9 mouse cellular contexts compared by ENCODE assay signal in genomic region chrX:159650130-159650678, GRCm38 (mm10). TPM values are rescaled to one million over a fixed set of nuclear protein-coding genes. Genes with fewer than 3 reads are reported as not detected.
DNase-seq lines count a peak whose midpoint lies in the region; ATAC-seq and TF ChIP-seq lines count a peak whose summit lies in the region.
"Had no signal": no experiment of that assay in that cellular context is flagged by ENCODE, and none has a peak within 500 bp of the region (broad histone marks: within the 10 kb centered on the region; RNA-seq: fewer than 3 reads in every experiment).

No protein-coding gene starts in this region.

- no peak overlapping the region for H3K9ac ChIP-seq in stomach, embryonic 16.5 days (ENCODE audit: low read length)
- no peak overlapping the region for H3K9ac ChIP-seq in stomach, postnatal 0 days (ENCODE audit: low read length)
- no peak overlapping the region for H3K9ac ChIP-seq in lung, embryonic 14.5 days
- H3K9ac ChIP-seq: limb, embryonic 15.5 days had no signal

- H3K27ac ChIP-seq in stomach, embryonic 16.5 days (ENCODE audit: low read length): 0 out of 2 replicates have a peak overlapping the region, but pooled peaks have one; percentile 33
- H3K27ac ChIP-seq in stomach, postnatal 0 days (replicated peaks): no peak overlapping the region
- H3K27ac ChIP-seq in lung, embryonic 14.5 days (ENCODE audit: low read depth): no peak overlapping the region
- H3K27ac ChIP-seq: limb, embryonic 15.5 days had no signal

- no peak for ATAC-seq in stomach, embryonic 16.5 days (ENCODE audit: insufficient read depth, low FRiP score)
- ATAC-seq in stomach, postnatal 0 days (ENCODE audit: low FRiP score, low TSS enrichment): no peak
- peak; percentile 84; the same call in 1 of the 2 replicates for ATAC-seq in lung, embryonic 14.5 days (ENCODE audit: insufficient read depth)

- peaks cover 3% of the 10 kb centered on the region; the same call in 1 of the 2 replicates for H3K27me3 ChIP-seq in stomach, embryonic 16.5 days (ENCODE audit: control insufficient read depth, insufficient read depth, low read length)
- H3K27me3 ChIP-seq in stomach, postnatal 0 days (ENCODE audit: control insufficient read depth, insufficient read depth, low read length): no peaks in the 10 kb centered on the region
- H3K27me3 ChIP-seq in lung, embryonic 14.5 days (ENCODE audit: insufficient read depth, low read length): no peaks in the 10 kb centered on the region
- H3K27me3 ChIP-seq: limb, embryonic 15.5 days had no signal

- no peak for TF ChIP-seq CTCF in stomach, postnatal 0 days (IDR thresholded peaks at IDR 0.05; ENCODE audit: low read depth)
- no peak for TF ChIP-seq CTCF in lung, embryonic 14.5 days (IDR thresholded peaks at IDR 0.05; ENCODE audit: low read depth)

- H3K4me2 ChIP-seq in stomach, embryonic 16.5 days (ENCODE audit: low read depth, low read length): no peak overlapping the region
- H3K4me2 ChIP-seq in stomach, postnatal 0 days (replicated peaks; ENCODE audit: low read depth): no peak overlapping the region
- H3K4me2 ChIP-seq in lung, embryonic 14.5 days: no peak overlapping the region; the same call in 1 of the 2 replicates
- H3K4me2 ChIP-seq: limb, embryonic 15.5 days had no signal

- DNase-seq in stomach, postnatal 0 days (ENCODE audit: low spot score): no peak
- DNase-seq in heart, postnatal 10 days: peak; percentile 26 to 29
- DNase-seq in lung, embryonic 14.5 days: peak; percentile 44
- DNase-seq in spleen, postnatal 36 days (ENCODE audit: low spot score in 2 of 2): peak; percentile 80 to 83
- no peak for DNase-seq in ovary, postnatal 36 days (ENCODE audit: low spot score)
- no peak for DNase-seq in left cerebral cortex, adult 18-20 months (ENCODE audit: low spot score in 2 of 2)
- DNase-seq in embryo, embryonic 10 days (ENCODE audit: low spot score): no peak

- H3K36me3 ChIP-seq in stomach, embryonic 16.5 days (ENCODE audit: control insufficient read depth, insufficient read depth, low read length): no peaks in the 10 kb centered on the region
- H3K36me3 ChIP-seq in stomach, postnatal 0 days (ENCODE audit: control insufficient read depth, insufficient read depth, low read length): no peaks in the 10 kb centered on the region
- H3K36me3 ChIP-seq in lung, embryonic 14.5 days (ENCODE audit: insufficient read depth): no peaks in the 10 kb centered on the region
- H3K36me3 ChIP-seq: limb, embryonic 15.5 days had no signal

- H3K4me3 ChIP-seq in stomach, embryonic 16.5 days (replicated peaks; ENCODE audit: low read length): no peak overlapping the region
- H3K4me3 ChIP-seq in stomach, postnatal 0 days (ENCODE audit: low read depth, low read length): no peak overlapping the region
- H3K4me3 ChIP-seq in lung, embryonic 14.5 days (ENCODE audit: low read depth, low read length): no peak overlapping the region
- H3K4me3 ChIP-seq: limb, embryonic 15.5 days had no signal

- H3K9me3 ChIP-seq in stomach, embryonic 16.5 days (replicated peaks; ENCODE audit: control insufficient read depth, low read length): no peaks in the 10 kb centered on the region
- H3K9me3 ChIP-seq in stomach, postnatal 0 days (ENCODE audit: control insufficient read depth, low read length): no peaks in the 10 kb centered on the region
- H3K9me3 ChIP-seq in lung, embryonic 14.5 days (ENCODE audit: low read depth, low read length): no peaks in the 10 kb centered on the region
- H3K9me3 ChIP-seq: limb, embryonic 15.5 days had no signal

- 50% methylated on average over 11 of the region's 11 CpGs for WGBS in stomach, embryonic 16.5 days
- 66% methylated on average over 11 of the region's 11 CpGs for WGBS in stomach, postnatal 0 days
- 45% methylated on average over 11 of the region's 11 CpGs for WGBS in lung, embryonic 14.5 days

- no peak for TF ChIP-seq EP300 in stomach, postnatal 0 days (optimal IDR thresholded peaks at IDR 0.05)

- H3K4me1 ChIP-seq in stomach, embryonic 16.5 days (ENCODE audit: control insufficient read depth, insufficient read depth, low read length): no peaks in the 10 kb centered on the region
- H3K4me1 ChIP-seq in stomach, postnatal 0 days (replicated peaks; ENCODE audit: control insufficient read depth, insufficient read depth): no peaks in the 10 kb centered on the region
- H3K4me1 ChIP-seq in lung, embryonic 14.5 days (ENCODE audit: insufficient read depth): no peaks in the 10 kb centered on the region
- H3K4me1 ChIP-seq: limb, embryonic 15.5 days had no signal

- intact Hi-C loops in heart, postnatal 10 days (cut with DNase I): no loop called here

RNA-seq across cellular contexts. Expression of gene Sh3kbp1, which starts 23.1 kb away (rescaled TPM):
- 23.3 and 29.6 TPM in 2 replicates for polyA plus RNA-seq in stomach, embryonic 16.5 days (2015; fragmentation: Nextera tagmentation; extraction: Ambion mirVana)
- 11.0 and 13.3 TPM in 2 replicates for polyA plus RNA-seq in stomach, postnatal 0 days (2015; fragmentation: Nextera tagmentation; extraction: Ambion mirVana)
- total RNA-seq in heart, postnatal 10 days (2021): 100 to 1,000 TPM; 214 to 218 TPM
- 41.5 and 42.5 TPM in 2 replicates for polyA plus RNA-seq in lung, embryonic 14.5 days (2014; fragmentation: Nextera tagmentation; extraction: Ambion mirVana)
- 10 to 100 TPM; 55.9 to 59.4 TPM for total RNA-seq in left cerebral cortex, adult 18-20 months (2021)

Comparison
In these comparisons a context has a peak if more than half of its experiments do, and no peak if none do; other contexts are left out.
1. DNase-seq: peak in heart, postnatal 10 days (2 of 2), lung, embryonic 14.5 days (single experiment) and spleen, postnatal 36 days (2 of 2); none in stomach, postnatal 0 days (single experiment), ovary, postnatal 36 days (single experiment), left cerebral cortex, adult 18-20 months (0 of 2) and embryo, embryonic 10 days (single experiment).